Mouse (Mus musculus): ENCODE measurements around the gene Gm7951.
"Not testable (repeated sequence)": the region's sequence is repeated elsewhere in the genome, so short reads cannot be mapped to it uniquely, and the experiment has no call there.

Gm7951 gene

DNA sequence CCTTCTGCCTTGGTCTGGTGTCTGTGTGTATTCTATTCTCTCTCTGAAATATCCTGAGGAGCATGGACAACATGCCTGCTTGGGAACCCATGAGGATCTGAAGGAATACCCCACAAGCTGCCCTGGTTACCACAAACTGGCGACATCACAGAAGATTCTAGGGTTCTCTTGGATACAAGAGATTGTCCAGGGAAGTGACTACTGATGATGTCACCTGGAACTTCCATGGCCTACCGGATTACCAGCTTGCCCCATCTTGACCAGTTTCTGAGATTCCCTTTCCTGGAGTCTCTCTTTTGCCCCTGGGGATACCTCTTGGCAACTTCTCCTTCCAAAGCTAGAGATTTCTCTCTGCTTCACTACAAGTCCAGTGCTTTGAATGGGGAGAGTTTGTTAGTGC, at the start of gene Gm7951:
TSS of gene Gm7951 (minus strand) at position 101 of the 400 bp plus-strand sequence.
- not testable (repeated sequence) for DNase-seq (ENCODE audit: low spot score)

DNA sequence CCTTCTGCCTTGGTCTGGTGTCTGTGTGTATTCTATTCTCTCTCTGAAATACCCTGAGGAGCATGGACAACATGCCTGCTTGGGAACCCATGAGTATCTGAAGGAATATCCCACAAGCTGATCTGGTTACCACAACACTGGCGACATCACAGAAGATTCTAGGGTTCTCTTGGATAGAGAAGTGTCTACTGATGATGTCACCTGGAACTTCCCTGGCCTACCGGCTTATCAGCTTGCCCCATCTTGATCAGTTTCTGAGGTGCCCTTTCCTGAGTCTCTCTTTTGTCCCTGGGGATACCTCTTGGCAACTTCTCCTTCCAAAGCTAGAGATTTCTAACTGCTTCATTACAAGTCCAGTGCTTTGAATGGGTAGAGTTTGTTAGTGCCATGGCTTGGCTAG, 45.4 kb upstream of the Gm7951 start, which contains the start of gene Gm17027:
TSS of gene Gm17027 (minus strand) at position 101 of the 400 bp plus-strand sequence.
- DNase-seq (ENCODE audit: low spot score), result not testable (repeated sequence)

DNA sequence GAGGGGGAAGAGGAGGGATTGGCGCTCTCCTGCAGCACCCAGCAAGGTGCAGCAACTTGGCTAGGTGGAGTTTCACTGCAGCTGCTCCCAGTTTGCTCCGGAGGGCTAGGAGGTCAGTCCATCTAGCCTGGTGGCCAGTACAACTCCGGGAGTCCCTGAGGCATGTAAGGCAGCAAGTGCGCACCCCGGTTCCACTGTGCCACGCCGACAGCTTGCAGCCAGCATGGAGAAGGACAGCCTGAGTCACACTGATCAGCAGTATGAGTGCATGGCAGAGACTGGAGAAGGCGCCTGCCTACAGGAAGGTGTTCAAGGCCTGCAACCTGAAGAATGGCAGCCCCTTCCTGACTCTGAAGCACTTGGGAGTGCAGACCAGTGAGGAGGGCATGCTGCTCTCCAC, 17.4 kb upstream of the Gm7951 start:
- not testable (repeated sequence) for DNase-seq (ENCODE audit: low spot score)

GRCm38 (mm10) chr14:42133806-42134205, 16.6 kb upstream of the Gm7951 start:
- not testable (repeated sequence) for DNase-seq (ENCODE audit: low spot score)

Measured in ovary, postnatal 14 days (tissue).